Mouse (Mus musculus) megakaryocyte, embryonic 14.5 days (primary cell): ENCODE measurements around the gene Gmppa.

Experiments
- FLI1 ChIP-seq: IDR thresholded peaks from 2 replicates; pipeline ENCODE4 v1.6.1; 2012; ENCODE audit warnings: low read length, inconsistent platforms, mixed read lengths
- GATA1 ChIP-seq: IDR thresholded peaks from 3 replicates; pipeline ENCODE4 v1.6.1; 2012; ENCODE audit warnings: mixed read lengths, low read length, inconsistent platforms, borderline replicate concordance

DNA sequence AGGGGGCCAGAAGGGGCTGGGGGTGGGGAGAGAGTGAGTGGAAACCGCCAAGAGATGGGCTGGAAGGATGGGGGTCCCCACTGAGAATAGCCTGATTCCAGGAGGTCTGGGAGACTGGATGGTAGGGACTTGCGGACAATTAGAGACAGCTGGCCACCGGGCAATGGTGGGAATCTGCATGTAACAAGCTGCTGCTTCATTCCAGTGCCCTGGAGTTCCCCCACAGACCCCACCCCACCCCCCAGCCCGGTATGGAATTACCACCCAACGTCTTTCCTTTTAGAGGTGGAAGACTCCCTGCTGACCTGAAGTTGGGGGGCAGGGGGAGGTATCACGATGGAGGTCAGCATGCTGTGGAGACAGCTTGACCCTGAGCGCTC lies 12.3 kb downstream of the Gmppa start:
- TF ChIP-seq FLI1 = no peak
- TF ChIP-seq GATA1 = no peak
